Mouse (Mus musculus) embryonic stem cell, embryonic (primary cell): ENCODE measurements around the gene Slc25a44.

Experiments used
- CTCF ChIA-PET, 4 experiments: fragments of 300-600 bp in 2 of 4; fragments of 350-600 bp in 2 of 4; sonication (Branson Sonifier 250); formaldehyde crosslinking; loops; one replicate each; lab custom pipeline; 2022; ENCODE audit warnings: inconsistent platforms in 2 of 4; lab: Charles Lee
- POLR2A ChIA-PET, 4 experiments: fragments of 300-600 bp in 2 of 4; fragments of 350-600 bp in 2 of 4; sonication (Branson Sonifier 250); formaldehyde crosslinking; loops; one replicate each; lab custom pipeline; 2022; ENCODE audit warnings: antibody characterized with exemption in 4 of 4, inconsistent platforms in 1 of 4; lab: Charles Lee

Gene Slc25a44

GRCm38 (mm10) chr3:88412636-88413035 lies 12.3 kb downstream of the Slc25a44 start:
- CTCF ChIA-PET = interaction anchor here in 1 of 4 experiments (0.5 to 1.1 kb wide), 2 partner anchors 54 to 1112 kb away, joined by 3 read pairs; no protein-coding TSS in a partner anchor
- POLR2A ChIA-PET = interaction anchor here in 2 of 4 experiments (0.9 to 8.6 kb wide), 6 partner anchors 9 to 97 kb away, joined by 3 to 119 read pairs (median 8); partner anchors contain the start of genes Slc25a44 (in 2 of the 2), Smg5 (in 2 of the 2) and Tmem79 (in 2 of the 2)

GRCm38 (mm10) chr3:88411681-88412080 lies 13.3 kb downstream of the Slc25a44 start:
- ChIA-PET CTCF (interaction anchor here in 1 of 4 experiments (0.7 kb wide), 1 partner anchor 10 kb away, joined by 4 read pairs; no protein-coding TSS in a partner anchor), POLR2A (interaction anchor here in 2 of 4 experiments (1.0 to 8.6 kb wide), 4 partner anchors 13 to 76 kb away, joined by 4 to 119 read pairs (median 12); partner anchors contain the start of genes Slc25a44 (in 2 of the 2), Smg5 (in 2 of the 2) and Tmem79 (in 2 of the 2))

- CTCF ChIA-PET = interaction anchor here (0.5 to 7.2 kb wide), 22 partner anchors 9 to 1026 kb away, joined by 3 to 190 read pairs (median 5); partner anchors contain the start of genes Pbxip1 (in 1 of the 4), Slc25a44 (in 1 of the 4), Smg5 (in 1 of the 4) and Tmem79 (in 1 of the 4)
- POLR2A ChIA-PET = interaction anchor here (0.5 to 8.6 kb wide), 152 partner anchors 8 to 679 kb away, joined by 3 to 120 read pairs (median 5); partner anchors contain the start of genes Smg5 (in 4 of the 4), Tmem79 (in 4 of the 4), Cct3 (in 3 of the 4) and Lamtor2 (in 3 of the 4)
Observed at GRCm38 (mm10) chr3:88410645-88411031, 14.3 kb downstream of the Slc25a44 start.

GRCm38 (mm10) chr3:88409741-88410644 lies 14.9 kb downstream of the Slc25a44 start, which contains the start of gene Pmf1:
Gene Pmf1 (minus strand): TSS chr3:88410331.
- ChIA-PET CTCF (interaction anchor here (0.5 to 7.2 kb wide), 36 partner anchors 10 to 963 kb away, joined by 3 to 190 read pairs (median 5); partner anchors contain the start of genes Slc25a44 (in 1 of the 4), Smg5 (in 1 of the 4) and Tmem79 (in 1 of the 4)), POLR2A (interaction anchor here (0.5 to 8.6 kb wide), 198 partner anchors 8 to 771 kb away, joined by 3 to 120 read pairs (median 4); partner anchors contain the start of genes Smg5 (in 4 of the 4), Tmem79 (in 4 of the 4), Cct3 (in 3 of the 4) and Lamtor2 (in 3 of the 4))

- ChIA-PET POLR2A (interaction anchor here (0.6 to 8.6 kb wide), 70 partner anchors 10 to 615 kb away, joined by 3 to 120 read pairs (median 8); partner anchors contain the start of genes Lmna (in 3 of the 4), Slc25a44 (in 3 of the 4), Cct3 (in 2 of the 4) and Lamtor2 (in 2 of the 4)), CTCF (interaction anchor here (1.3 to 7.2 kb wide), 11 partner anchors 11 to 75 kb away, joined by 3 to 190 read pairs (median 12); no protein-coding TSS in a partner anchor)
Observed at GRCm38 (mm10) chr3:88408953-88409352, 16.0 kb downstream of the Slc25a44 start.

GRCm38 (mm10) chr3:88407529-88407928 lies 17.4 kb downstream of the Slc25a44 start:
- CTCF ChIA-PET = interaction anchor here (0.5 to 7.2 kb wide), 87 partner anchors 8 to 274 kb away, joined by 3 to 190 read pairs (median 4); partner anchors contain the start of genes Slc25a44 (in 3 of the 4), Cct3 (in 1 of the 4), Lmna (in 1 of the 4) and Paqr6 (in 1 of the 4)
- POLR2A ChIA-PET = interaction anchor here (0.6 to 8.6 kb wide), 62 partner anchors 8 to 1645 kb away, joined by 3 to 120 read pairs (median 4); partner anchors contain the start of genes Slc25a44 (in 3 of the 4), Smg5 (in 3 of the 4), Tmem79 (in 3 of the 4) and Sema4a (in 2 of the 4)

- CTCF ChIA-PET = interaction anchor here (0.5 to 7.2 kb wide), 88 partner anchors 8 to 274 kb away, joined by 3 to 190 read pairs (median 4); partner anchors contain the start of genes Slc25a44 (in 3 of the 4), Cct3 (in 1 of the 4), Lmna (in 1 of the 4) and Paqr6 (in 1 of the 4)
- POLR2A ChIA-PET = interaction anchor here (0.6 to 8.6 kb wide), 61 partner anchors 8 to 1646 kb away, joined by 3 to 120 read pairs (median 4); partner anchors contain the start of genes Slc25a44 (in 3 of the 4), Smg5 (in 3 of the 4), Tmem79 (in 3 of the 4) and Sema4a (in 2 of the 4)
Observed at GRCm38 (mm10) chr3:88407090-88407489, 17.8 kb downstream of the Slc25a44 start.

- CTCF ChIA-PET = interaction anchor here in 2 of 4 experiments (0.6 to 7.2 kb wide), 3 partner anchors 66 to 375 kb away, joined by 5 to 190 read pairs (median 5); no protein-coding TSS in a partner anchor
- POLR2A ChIA-PET = interaction anchor here in 1 of 4 experiments (0.7 to 1.6 kb wide), 4 partner anchors 14 to 355 kb away, joined by 3 to 5 read pairs (median 4); partner anchors contain the start of gene Slc25a44
Observed at GRCm38 (mm10) chr3:88403522-88404230, 21.3 kb downstream of the Slc25a44 start.

GRCm38 (mm10) chr3:88398666-88399065 lies 26.3 kb downstream of the Slc25a44 start:
- ChIA-PET CTCF (interaction anchor here in 1 of 4 experiments (1.6 kb wide), 1 partner anchor 9 kb away, joined by 9 read pairs; no protein-coding TSS in a partner anchor), POLR2A (interaction anchor here in 2 of 4 experiments (1.2 to 7.0 kb wide), 4 partner anchors 10 to 68 kb away, joined by 3 to 50 read pairs (median 26); partner anchors contain the start of genes Pmf1 (in 2 of the 2) and Slc25a44 (in 1 of the 2))

- ChIA-PET CTCF (interaction anchor here in 3 of 4 experiments (1.1 to 1.7 kb wide), 4 partner anchors 12 to 71 kb away, joined by 3 to 5 read pairs (median 3); no protein-coding TSS in a partner anchor), POLR2A (interaction anchor here in 3 of 4 experiments (0.6 to 7.0 kb wide), 8 partner anchors 13 to 173 kb away, joined by 3 to 50 read pairs (median 6); partner anchors contain the start of genes Pmf1 (in 2 of the 3), Lamtor2 (in 1 of the 3), Smg5 (in 1 of the 3) and Tmem79 (in 1 of the 3))
Observed at GRCm38 (mm10) chr3:88395742-88396141, 29.2 kb downstream of the Slc25a44 start.

- POLR2A ChIA-PET = interaction anchor here in 3 of 4 experiments (1.0 to 7.0 kb wide), 8 partner anchors 12 to 173 kb away, joined by 3 to 50 read pairs (median 4); partner anchors contain the start of genes Pmf1 (in 2 of the 3), Smg5 (in 1 of the 3) and Tmem79 (in 1 of the 3)
Observed at GRCm38 (mm10) chr3:88395288-88395687, 29.7 kb downstream of the Slc25a44 start.

GRCm38 (mm10) chr3:88393776-88394375 lies 31.1 kb downstream of the Slc25a44 start:
- ChIA-PET POLR2A (interaction anchor here in 3 of 4 experiments (0.5 to 7.0 kb wide), 8 partner anchors 13 to 166 kb away, joined by 3 to 49 read pairs (median 4); partner anchors contain the start of gene Pmf1 (in 2 of the 3)), CTCF (interaction anchor here in 3 of 4 experiments (1.2 to 1.7 kb wide), 3 partner anchors 14 to 73 kb away, joined by 3 to 5 read pairs (median 5); no protein-coding TSS in a partner anchor)

More at GRCm38 (mm10) chr3:88395288-88395687, 29.7 kb downstream of the Slc25a44 start:
- CTCF ChIA-PET = interaction anchor here in 3 of 4 experiments (1.1 to 1.7 kb wide), 5 partner anchors 12 to 72 kb away, joined by 3 to 5 read pairs (median 3); no protein-coding TSS in a partner anchor

GRCm38 (mm10) chr3:88384364-88384763 lies 40.6 kb downstream of the Slc25a44 start, which contains the start of gene Bglap:
Gene Bglap (minus strand): TSS chr3:88384464.
- ChIA-PET CTCF (interaction anchor here in 1 of 4 experiments (0.6 kb wide), 1 partner anchor 65 kb away, joined by 5 read pairs; no protein-coding TSS in a partner anchor), POLR2A (interaction anchor here in 1 of 4 experiments (0.6 kb wide), 3 partner anchors 8 to 271 kb away, joined by 3 to 4 read pairs (median 3); partner anchors contain the start of gene Lmna)

GRCm38 (mm10) chr3:88382383-88382782 lies 42.6 kb downstream of the Slc25a44 start:
- ChIA-PET POLR2A (interaction anchor here in 2 of 4 experiments (0.7 to 0.9 kb wide), 2 partner anchors 58 to 67 kb away, joined by 3 read pairs; no protein-coding TSS in a partner anchor), CTCF (interaction anchor here in 1 of 4 experiments (0.7 kb wide), 1 partner anchor 339 kb away, joined by 3 read pairs; the partner anchor contains the start of gene Gpatch4)
